ENCODE assay signal across 19 mouse cellular contexts in genomic region chr5:74684944-74685343, GRCm38 (mm10). TPM values are rescaled to one million over a fixed set of nuclear protein-coding genes. Genes with fewer than 3 reads are reported as not detected.
"Had no signal": no experiment of that assay in that cellular context is flagged by ENCODE, and none has a peak within 500 bp of the region (broad histone marks: within the 10 kb centered on the region; RNA-seq: fewer than 3 reads in every experiment).

No protein-coding gene starts in this region.

- H3K4me2 ChIP-seq: lung, embryonic 14.5 days; midbrain, embryonic 12.5 days; neural tube, embryonic 13.5 days; neural tube, embryonic 15.5 days had no signal

- H3K9me3 ChIP-seq: midbrain, embryonic 10.5 days; midbrain, embryonic 12.5 days; neural tube, embryonic 13.5 days; neural tube, embryonic 15.5 days had no signal

- ATAC-seq: midbrain, embryonic 16.5 days had no signal

- H3K4me1 ChIP-seq: midbrain, embryonic 10.5 days; midbrain, embryonic 12.5 days; neural tube, embryonic 13.5 days; neural tube, embryonic 15.5 days had no signal

- DNase-seq: lung, embryonic 14.5 days; lung, postnatal 10 days; lung, postnatal 4 days; midbrain, embryonic 14.5 days; retina, postnatal 1 day; right cerebral cortex, adult 18-20 months; right cerebral cortex, postnatal 25 days; right cerebral cortex, postnatal 4 days; spleen, adult 18-20 months; thymus, adult 18-20 months; thymus, postnatal 14 days; thymus, postnatal 36 days had no signal

- H3K4me3 ChIP-seq: midbrain, embryonic 10.5 days; midbrain, embryonic 12.5 days; myocyte; neural tube, embryonic 13.5 days; neural tube, embryonic 15.5 days had no signal

- H3K27me3 ChIP-seq: neural tube, embryonic 13.5 days; neural tube, embryonic 15.5 days had no signal

- H3K27ac ChIP-seq: midbrain, embryonic 10.5 days; midbrain, embryonic 12.5 days; neural tube, embryonic 13.5 days; neural tube, embryonic 15.5 days had no signal

- H3K9ac ChIP-seq: lung, embryonic 14.5 days; midbrain, embryonic 12.5 days; neural tube, embryonic 13.5 days; neural tube, embryonic 15.5 days had no signal

- H3K36me3 ChIP-seq: midbrain, embryonic 10.5 days; midbrain, embryonic 12.5 days; neural tube, embryonic 13.5 days; neural tube, embryonic 15.5 days had no signal

RNA-seq across cellular contexts. Expression of gene Lnx1, which starts 17.8 kb away (rescaled TPM):
- total RNA-seq: megakaryocyte, adult 5-6 weeks had no signal
